Mouse (Mus musculus) layer of hippocampus, adult 8-10 months (tissue): ENCODE results near the gene Sumf1. TPM values are rescaled to one million over a fixed set of nuclear protein-coding genes. Genes with fewer than 3 reads are reported as not detected.

Experiments used
- DNase-seq, 2 experiments: peaks; one replicate each; pipeline ENCODE4 v3.0.0; 2022; ENCODE audit warnings: low spot score in 2 of 2
- total RNA-seq, 4 experiments: library from RNA; stranded (reverse); gene quantifications; 2 replicates each; pipeline ENCODE4 v1.2.4; 2022

Gene Sumf1
- total RNA-seq, 4 experiments from 2014 or later, result 19.2 to 29.2 (median 22.3) TPM

DNA sequence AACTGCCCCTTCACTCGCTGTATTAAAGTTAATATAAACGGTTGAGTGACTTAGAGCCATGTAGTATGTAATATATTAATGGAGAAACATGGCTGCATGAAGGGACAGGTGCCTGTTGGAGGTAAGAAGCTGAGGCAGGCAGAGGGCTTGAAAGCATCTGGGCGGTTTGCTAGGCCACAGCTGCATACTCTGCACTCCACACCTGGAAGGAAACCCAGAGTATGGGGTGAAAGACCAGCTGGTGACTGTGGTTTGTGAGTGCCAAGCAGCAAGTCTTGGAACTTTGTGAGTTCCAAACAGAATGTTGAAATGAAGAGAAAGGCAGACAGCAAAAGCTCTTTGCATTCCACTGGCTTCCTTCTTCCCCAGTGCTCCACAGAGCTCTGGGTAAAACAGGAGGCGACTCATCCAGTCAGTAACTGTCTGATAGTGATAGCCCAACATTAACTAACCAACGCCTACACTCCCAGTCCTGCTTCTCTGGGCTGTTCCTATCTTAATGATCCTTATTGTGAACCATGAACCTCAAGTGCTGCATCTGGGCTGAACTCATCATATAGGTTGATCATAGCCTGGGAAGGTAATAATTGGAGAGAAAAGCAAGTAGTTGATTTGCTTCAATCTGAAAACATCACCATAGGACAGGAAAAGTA lies 21.7 kb upstream of the Sumf1 start:
- no peak for DNase-seq

DNA sequence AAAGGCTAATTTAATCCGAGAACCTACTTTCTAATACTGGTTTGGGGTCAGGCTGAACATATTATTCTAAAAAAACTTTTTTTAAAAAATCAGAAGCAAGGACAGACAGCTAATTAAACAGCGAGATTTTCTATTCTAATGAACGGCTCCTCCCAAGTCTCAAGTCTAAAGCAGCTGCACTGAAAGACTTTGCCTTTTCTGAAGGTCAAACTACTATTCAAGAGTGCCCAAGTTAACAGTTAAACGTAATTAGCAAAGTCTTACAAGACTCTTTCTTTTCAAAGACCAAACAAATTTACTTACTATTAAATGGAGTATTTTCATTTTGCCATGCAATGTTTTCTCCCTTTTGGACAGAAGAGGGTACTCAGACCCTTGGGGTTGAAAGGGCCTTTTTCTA lies 20.8 kb upstream of the Sumf1 start:
- DNase-seq, result no peak

DNA sequence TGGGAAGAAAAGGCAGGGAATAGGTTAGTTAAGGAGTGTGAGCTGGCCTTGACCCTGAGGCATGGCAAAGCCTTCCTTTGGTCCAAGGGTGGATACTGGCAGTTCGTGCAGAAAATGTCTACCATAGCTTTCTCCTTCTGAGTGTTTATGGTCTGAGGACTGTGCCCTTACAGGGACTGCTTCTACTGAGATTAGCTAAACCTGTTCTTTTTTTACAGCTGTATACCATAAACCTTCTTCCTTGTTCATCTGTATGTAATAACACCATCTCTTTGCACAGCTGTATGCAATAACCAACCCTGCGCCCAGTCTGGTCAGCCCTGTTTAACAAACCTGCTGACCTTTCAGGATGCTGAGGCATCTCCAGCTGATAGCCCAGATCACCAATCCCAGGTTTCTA lies 18.9 kb upstream of the Sumf1 start:
- no peak for DNase-seq

DNA sequence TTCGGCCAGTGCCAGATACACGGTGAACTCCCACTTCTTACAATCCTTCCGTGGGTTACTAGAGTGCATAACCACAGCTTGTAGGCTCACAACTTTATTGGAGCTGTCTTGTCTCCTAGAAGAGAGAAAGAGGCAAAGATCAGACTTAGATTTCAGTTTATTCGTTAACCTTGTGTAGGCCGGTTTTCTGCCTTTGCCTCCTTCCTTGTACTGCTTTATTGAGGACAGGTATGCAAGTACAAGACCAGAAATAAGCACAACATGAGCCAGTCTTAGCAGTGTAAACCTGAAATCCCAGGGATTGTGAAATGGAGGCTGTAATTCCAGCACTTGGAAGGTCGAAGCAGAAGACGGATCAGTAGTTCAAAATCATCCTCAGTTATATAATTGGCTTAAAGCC lies 12.9 kb upstream of the Sumf1 start:
- no peak for DNase-seq

DNA sequence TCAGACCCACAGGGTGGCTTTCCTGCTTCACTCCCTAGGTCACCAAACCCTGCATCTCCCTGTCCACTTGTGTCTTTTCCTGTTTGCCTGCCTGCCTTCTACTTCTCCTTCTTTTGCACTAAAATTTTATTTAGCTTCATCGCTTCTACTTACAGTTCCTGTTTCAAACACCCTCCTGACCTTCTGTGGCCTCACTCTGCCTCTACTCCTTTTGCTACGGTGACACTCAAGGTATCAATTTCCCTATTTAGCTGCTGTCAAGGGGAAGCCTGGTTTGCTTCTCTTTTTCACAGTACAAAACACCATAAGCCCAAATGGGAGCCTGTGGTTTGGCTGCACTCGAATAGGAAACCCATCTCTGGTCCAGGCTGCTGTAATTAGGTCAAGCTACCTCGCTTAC lies 11.7 kb upstream of the Sumf1 start:
- DNase-seq, result no peak

GRCm38 (mm10) chr6:108196665-108197064 lies 11.3 kb upstream of the Sumf1 start:
- no peak for DNase-seq

DNA sequence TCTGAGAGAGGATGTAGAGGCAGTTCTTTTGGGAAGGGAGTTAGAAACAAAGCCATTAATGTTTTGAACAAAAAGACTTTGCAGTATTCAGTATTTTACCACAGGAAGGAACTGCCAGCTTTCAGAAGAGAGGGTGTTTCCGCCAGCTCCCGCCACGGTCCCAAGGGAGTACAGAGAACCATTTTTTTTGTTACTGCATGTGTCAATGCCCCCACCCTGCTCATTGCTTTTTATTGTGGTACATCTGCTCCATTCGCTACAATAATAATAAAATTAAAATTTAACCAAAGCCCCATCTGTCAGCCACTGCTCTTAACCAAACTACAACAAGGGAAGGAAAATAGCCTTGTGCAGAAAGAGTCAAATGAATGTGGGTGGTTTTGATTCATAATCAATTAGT lies 7.2 kb upstream of the Sumf1 start:
- no peak for DNase-seq

- DNase-seq, result no peak
Measured at GRCm38 (mm10) chr6:108190690-108191089, 5.3 kb upstream of the Sumf1 start.

- no peak for DNase-seq
Measured at GRCm38 (mm10) chr6:108185685-108186009, 265 bp upstream of the Sumf1 start.

GRCm38 (mm10) chr6:108179087-108179486 lies 6.3 kb downstream of the Sumf1 start:
- DNase-seq, result no peak

DNA sequence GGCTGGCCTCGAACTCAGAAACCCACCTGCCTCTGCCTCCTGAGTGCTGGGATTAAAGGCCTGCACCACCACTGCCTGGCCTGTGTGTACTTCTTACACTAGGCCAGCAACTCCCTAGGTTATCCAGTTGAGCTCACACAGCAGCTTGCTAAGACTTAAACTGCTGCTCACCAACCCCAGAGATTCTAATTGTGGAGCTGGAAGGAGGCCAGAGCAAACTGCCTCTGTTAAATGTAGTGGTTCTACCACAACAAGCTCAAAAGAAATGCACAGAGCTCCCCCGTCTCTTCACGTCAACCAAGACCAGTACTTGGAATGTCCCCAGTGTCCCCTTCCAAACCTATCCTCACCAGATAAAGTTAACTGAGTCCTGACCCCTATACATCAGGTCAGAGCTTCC lies 11.2 kb downstream of the Sumf1 start:
- no peak for DNase-seq

- no peak for DNase-seq
Measured at GRCm38 (mm10) chr6:108172219-108172618, 13.2 kb downstream of the Sumf1 start.

DNA sequence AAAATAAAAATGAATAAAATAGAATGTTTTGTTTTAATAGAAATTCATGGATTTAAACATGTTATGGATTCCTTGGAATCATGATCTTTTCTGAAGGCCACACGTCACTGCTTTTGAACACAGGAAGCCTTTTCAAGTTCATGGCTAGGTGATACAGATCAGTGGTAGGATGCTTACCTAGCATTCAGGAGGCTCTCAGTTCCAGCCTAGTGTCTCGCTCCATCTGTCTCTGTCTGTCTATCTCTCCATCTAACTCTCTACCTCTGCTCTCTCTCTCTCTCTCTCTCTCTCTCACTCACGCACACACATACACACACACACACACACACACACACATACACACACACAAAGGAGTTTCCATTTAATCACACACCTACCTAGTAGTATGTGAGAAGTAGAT lies 15.9 kb downstream of the Sumf1 start:
- no peak for DNase-seq

GRCm38 (mm10) chr6:108168723-108169122 lies 16.7 kb downstream of the Sumf1 start:
- DNase-seq, result no peak

GRCm38 (mm10) chr6:108167946-108168680 lies 17.3 kb downstream of the Sumf1 start:
- no peak for DNase-seq

- no peak for DNase-seq
Measured at GRCm38 (mm10) chr6:108165598-108165997, 19.8 kb downstream of the Sumf1 start.

- DNase-seq, result no peak
Measured at GRCm38 (mm10) chr6:108164935-108165334, 20.4 kb downstream of the Sumf1 start.

DNA sequence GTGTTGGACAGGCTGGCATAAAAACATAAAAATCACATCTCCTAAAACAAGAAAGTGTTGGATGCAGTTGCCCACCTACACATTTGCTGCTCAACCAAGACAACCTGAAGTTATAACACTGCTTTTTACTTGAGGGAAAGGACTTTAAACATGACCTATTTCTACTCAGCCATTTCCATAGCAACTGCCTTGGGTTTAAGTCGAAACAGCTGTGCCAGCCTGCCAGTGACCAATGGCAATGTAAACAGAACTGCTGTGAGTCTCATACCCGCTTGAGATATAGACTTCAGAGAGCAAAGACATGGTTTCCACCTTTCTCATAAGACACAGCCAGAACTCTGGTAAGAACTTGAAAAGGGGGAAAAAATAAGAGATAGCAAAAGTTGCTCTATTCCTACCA lies 24.8 kb downstream of the Sumf1 start:
- no peak for DNase-seq

GRCm38 (mm10) chr6:108156881-108157280 lies 28.5 kb downstream of the Sumf1 start:
- DNase-seq, result no peak

DNA sequence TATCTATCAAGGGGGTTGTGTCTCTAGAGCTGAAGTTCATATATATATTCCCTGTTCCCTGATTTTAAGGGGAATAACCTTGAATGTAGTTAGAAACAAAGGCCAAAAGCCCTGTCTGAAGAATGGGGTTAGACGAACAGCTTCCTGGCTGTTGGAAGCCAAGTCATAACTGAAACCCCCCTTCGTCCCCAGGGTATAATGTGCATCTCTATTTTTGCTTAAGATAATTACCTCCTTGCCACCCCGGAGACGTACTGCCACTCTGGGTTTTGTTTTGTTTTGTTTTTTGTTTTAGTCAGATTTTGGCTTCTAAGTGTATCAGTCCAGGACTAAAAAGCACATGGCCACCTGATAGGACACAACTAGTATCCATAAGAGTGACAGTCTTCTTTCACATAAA lies 31.1 kb downstream of the Sumf1 start:
- no peak for DNase-seq

DNA sequence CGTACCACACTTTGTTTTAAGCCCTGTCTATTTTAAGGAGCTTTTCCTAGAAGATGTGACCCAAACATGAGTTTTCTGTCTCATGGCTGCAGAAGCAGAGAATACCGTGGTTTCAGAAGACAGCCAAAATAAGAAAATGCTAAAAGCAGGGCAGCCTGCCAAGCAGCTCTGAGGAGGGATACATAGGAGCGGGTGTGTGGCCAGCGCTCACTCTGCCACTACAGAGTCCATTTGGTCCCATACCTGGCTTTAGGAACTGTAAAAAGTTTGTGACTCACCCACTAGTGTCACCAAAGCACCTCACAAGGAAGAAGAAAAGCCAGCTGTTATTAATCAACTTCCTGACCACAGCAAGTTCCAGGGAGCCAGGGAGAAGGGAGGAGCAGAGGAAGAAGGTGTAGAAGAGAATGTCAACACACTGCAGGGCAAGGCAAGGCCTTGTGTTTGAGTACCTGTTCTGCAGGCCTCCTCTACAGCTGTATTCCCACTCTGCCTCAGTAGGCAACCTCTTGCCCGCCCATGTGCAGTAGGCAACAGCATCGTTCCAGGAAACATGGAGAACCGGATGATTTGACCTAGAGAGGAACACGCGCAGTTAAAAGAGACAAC lies 32.6 kb downstream of the Sumf1 start:
- DNase-seq, result no peak

- DNase-seq, result no peak
Measured at GRCm38 (mm10) chr6:108152081-108152480, 33.3 kb downstream of the Sumf1 start.

GRCm38 (mm10) chr6:108149235-108149634 lies 36.1 kb downstream of the Sumf1 start:
- no peak for DNase-seq
